Mouse (Mus musculus) heart, embryonic 12.5 days (tissue): ENCODE results near the gene Mrpl19. TPM values are rescaled to one million over a fixed set of nuclear protein-coding genes. Genes with fewer than 3 reads are reported as not detected.

ENCODE experiments used
- ATAC-seq: fragments of 200-750 bp; cut with Nextera tagmentation; 2 replicates; pipeline ENCODE4 v1.8.0; 2017; ENCODE audit warnings: moderate TSS enrichment, moderate library complexity; ENCODE audit not compliant: insufficient number of reproducible peaks, low FRiP score
- H3K27ac ChIP-seq: fragments of 300-500 bp; sonication (generic); 2 replicates; pipeline ENCODE4 v1.5.1; 2016; ENCODE audit warnings: mild to moderate bottlenecking, moderate library complexity; ENCODE audit not compliant: poor library complexity, severe bottlenecking
- H3K27me3 ChIP-seq: fragments of 300-500 bp; sonication (generic); replicated peaks from 2 replicates; pipeline ENCODE4 v1.6.1; 2016; ENCODE audit warnings: mild to moderate bottlenecking, moderate library complexity
- H3K36me3 ChIP-seq: fragments of 300-500 bp; sonication (generic); 2 replicates; pipeline ENCODE4 v1.6.1; 2016; ENCODE audit warnings: mild to moderate bottlenecking, moderate library complexity
- H3K4me1 ChIP-seq: fragments of 300-500 bp; sonication (generic); replicated peaks from 2 replicates; pipeline ENCODE4 v1.6.1; 2016; ENCODE audit warnings: mild to moderate bottlenecking
- H3K4me2 ChIP-seq: fragments of 300-500 bp; sonication (generic); 2 replicates; pipeline ENCODE4 v1.6.1; 2016; ENCODE audit warnings: mild to moderate bottlenecking, moderate library complexity
- H3K4me3 ChIP-seq: fragments of 300-500 bp; sonication (generic); 2 replicates; pipeline ENCODE4 v1.5.1; 2016; ENCODE audit warnings: mild to moderate bottlenecking
- H3K9ac ChIP-seq: fragments of 300-500 bp; sonication (generic); 2 replicates; pipeline ENCODE4 v1.6.1; 2016; ENCODE audit warnings: mild to moderate bottlenecking, moderate library complexity
- H3K9me3 ChIP-seq: fragments of 300-500 bp; sonication (generic); replicated peaks from 2 replicates; pipeline ENCODE4 v1.6.1; 2016; ENCODE audit warnings: mild to moderate bottlenecking, moderate library complexity
- WGBS: fragments of 180-500 bp; shearing (Covaris S2); methylation state at CpG from one replicate; pipeline ENCODE4 v1.1.7; 2016; 5-methylcytosine and 5-hydroxymethylcytosine counted together
- polyA plus RNA-seq: library from polyadenylated mRNA; unstranded; fragments of >200 nt; fragmentation: Nextera tagmentation; extraction: Ambion mirVana; gene quantifications from 2 replicates; pipeline ENCODE4 v1.2.1, GENCODE M21; 2016

The Mrpl19 gene
- polyA plus RNA-seq, 1 experiment from 2014 or later = 62.7 TPM

DNA sequence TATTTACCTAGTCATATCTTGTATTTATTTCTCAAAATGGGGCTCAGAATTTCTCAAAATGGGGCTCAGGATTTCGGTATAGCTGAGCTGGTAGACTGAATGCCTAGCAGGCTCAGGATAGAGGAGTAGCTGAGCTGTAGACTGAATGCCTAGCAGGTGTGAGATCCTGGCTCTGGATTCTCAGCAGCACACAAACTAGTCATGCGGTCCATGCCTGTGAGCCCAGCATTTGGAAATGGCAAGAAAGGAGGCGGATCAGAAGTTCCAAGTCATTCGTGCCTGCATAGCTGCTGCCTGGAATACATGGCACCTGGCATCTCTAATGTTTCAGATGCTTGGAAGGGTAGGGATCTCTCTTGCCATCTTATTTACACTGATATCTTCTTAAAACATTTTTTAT is 36.4 kb downstream of the Mrpl19 start:
- no peak for ATAC-seq
- Histone ChIP-seq H3K9me3 (no peaks in the 10 kb centered on the region), H3K9ac (0 out of 2 replicates have a peak overlapping the region, but pooled peaks have one; percentile 11), H3K36me3 (peaks cover 78% of the 10 kb centered on the region), H3K4me3 (no peak overlapping the region), H3K4me2 (no peak overlapping the region), H3K27ac (no peak overlapping the region), H3K4me1 (peaks cover under 1% of the 10 kb centered on the region; the same call in 1 of the 2 replicates), H3K27me3 (no peaks in the 10 kb centered on the region)
- WGBS = 92% methylated on average over 4 of the region's 4 CpGs

DNA sequence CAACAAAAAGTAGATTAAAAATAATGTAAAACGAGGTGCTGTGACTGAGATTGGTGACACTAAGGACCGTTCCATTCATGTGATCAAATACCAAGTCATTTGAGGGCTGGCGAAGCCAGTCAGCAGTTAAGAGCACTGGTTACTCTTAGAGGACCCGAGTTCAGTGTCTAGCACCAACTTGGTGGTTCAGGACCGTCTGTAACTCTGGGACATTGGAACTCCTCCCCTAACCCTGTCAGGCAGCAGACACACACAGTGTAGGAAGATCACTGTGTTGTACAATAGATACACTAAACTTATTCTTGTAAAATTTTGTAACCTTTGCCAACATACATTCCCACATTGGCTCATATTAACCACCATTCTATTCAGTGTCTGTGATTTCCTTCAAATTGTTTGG is 41.5 kb downstream of the Mrpl19 start:
- peak overlapping the region; percentile 76 for H3K4me2 ChIP-seq
- peak overlapping the region; percentile 84 for H3K9ac ChIP-seq
- peak overlapping the region; percentile 86 for H3K4me3 ChIP-seq
- peaks cover 5% of the 10 kb centered on the region; the same call in 1 of the 2 replicates for H3K4me1 ChIP-seq
- peaks cover 34% of the 10 kb centered on the region for H3K36me3 ChIP-seq
- H3K27me3 ChIP-seq = no peaks in the 10 kb centered on the region
- no peak overlapping the region for H3K27ac ChIP-seq
- H3K9me3 ChIP-seq = no peaks in the 10 kb centered on the region
- WGBS = 22% methylated on average over 5 of the region's 5 CpGs
- no peak for ATAC-seq

DNA sequence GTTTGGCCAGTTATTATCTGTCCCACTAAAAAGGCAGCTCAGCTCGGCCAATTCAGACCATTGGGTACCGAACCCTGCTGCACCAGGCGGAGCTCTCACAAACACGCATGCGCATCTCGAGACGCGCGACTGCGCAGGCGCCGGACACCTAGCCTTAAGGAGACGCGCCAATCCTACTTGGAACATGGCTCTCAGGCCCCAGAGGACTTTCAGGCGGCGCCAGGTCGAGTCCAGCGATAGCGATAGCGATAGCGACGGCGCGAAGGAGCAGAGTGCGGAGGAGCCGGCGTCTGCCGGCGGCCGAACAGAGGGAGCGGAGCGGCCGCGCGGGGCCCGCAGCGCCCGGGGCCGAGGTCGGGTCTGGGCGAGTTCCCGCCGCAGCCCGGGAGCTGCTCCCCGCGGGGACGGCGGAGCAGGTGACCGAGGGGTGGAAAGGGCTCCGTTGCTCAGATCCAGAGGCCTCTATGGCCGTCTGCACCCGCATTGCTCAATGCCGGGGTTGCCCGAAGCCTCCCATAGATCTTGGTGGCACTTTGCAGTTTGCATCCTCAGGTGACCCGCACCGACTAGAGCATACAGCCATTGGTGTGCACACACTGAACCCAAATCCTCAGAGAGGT is 42.1 kb downstream of the Mrpl19 start, which contains the start of gene Gcfc2:
Gene Gcfc2, plus strand, starts transcription at position 147 of the 620 bp plus-strand sequence.
- under 1% methylated on average over 56 of the region's 56 CpGs for WGBS
- H3K27me3 ChIP-seq = no peaks in the 10 kb centered on the region
- peak; percentile 90 for ATAC-seq

DNA sequence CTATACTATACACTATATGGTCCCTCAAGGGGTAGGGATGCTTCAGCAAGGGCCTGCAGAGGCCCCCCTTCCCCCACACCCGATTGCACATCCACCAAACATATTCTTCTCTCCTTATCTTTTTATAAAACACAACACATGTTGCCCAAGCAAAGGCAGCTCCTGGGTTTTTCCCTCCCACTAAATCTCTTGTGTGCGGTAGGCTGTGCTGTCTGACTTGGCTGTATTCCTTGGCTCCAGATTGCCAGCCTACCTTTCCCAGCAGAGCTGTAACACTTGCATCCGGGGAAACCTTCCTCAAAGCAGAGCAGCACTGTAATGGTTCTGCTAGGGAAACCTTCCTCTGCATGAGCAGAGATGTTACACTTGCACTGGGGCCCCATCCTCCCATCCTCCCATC is 53.6 kb downstream of the Mrpl19 start:
- Histone ChIP-seq H3K9ac (no peak overlapping the region), H3K9me3 (no peaks in the 10 kb centered on the region), H3K4me2 (no peak overlapping the region), H3K4me1 (no peaks in the 10 kb centered on the region), H3K27ac (no peak overlapping the region), H3K27me3 (no peaks in the 10 kb centered on the region), H3K4me3 (no peak overlapping the region), H3K36me3 (no peaks in the 10 kb centered on the region)
- WGBS = 72% methylated on average over 3 of the region's 3 CpGs
- ATAC-seq = no peak

More for the DNA sequence above, 42.1 kb downstream of the Mrpl19 start, which contains the start of gene Gcfc2:
- H3K4me3 ChIP-seq = peak within 1 kb of the TSS; percentile 86
- peak within 1 kb of the TSS; percentile 76 for H3K4me2 ChIP-seq
- H3K4me1 ChIP-seq = peaks cover 5% of the 10 kb centered on the region; the same call in 1 of the 2 replicates
- peak within 1 kb of the TSS; percentile 84 for H3K9ac ChIP-seq
- H3K27ac ChIP-seq = peak within 1 kb of the TSS; percentile 32; the same call in 1 of the 2 replicates
- H3K9me3 ChIP-seq = no peaks in the 10 kb centered on the region
- peaks cover 30% of the 10 kb centered on the region for H3K36me3 ChIP-seq

DNA sequence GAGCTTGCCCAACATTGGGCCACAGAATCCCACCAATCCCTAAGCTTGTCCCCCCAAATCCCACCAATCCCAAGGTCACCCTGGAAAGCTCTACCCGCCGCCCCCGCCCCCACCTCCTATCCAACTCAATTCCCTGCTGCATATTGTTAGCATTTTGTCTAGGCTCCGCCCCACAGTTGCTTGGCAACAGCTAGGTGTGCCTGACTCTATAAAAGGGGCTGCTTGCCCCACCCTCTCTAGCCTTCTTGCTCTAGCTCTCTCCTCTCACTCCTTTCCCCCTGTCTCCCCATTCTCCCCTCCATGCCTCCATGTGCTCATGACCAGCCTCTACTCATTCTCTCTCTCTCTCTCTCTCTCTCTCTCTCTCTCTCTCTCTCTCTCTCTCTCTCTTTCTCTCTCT is 54.0 kb downstream of the Mrpl19 start:
- Histone ChIP-seq H3K27ac (no peak overlapping the region), H3K27me3 (no peaks in the 10 kb centered on the region), H3K4me3 (no peak overlapping the region), H3K9me3 (no peaks in the 10 kb centered on the region), H3K9ac (no peak overlapping the region), H3K4me2 (no peak overlapping the region), H3K36me3 (no peaks in the 10 kb centered on the region), H3K4me1 (no peaks in the 10 kb centered on the region)
- ATAC-seq = no peak
- WGBS = 84% methylated on average over 4 of the region's 4 CpGs

DNA sequence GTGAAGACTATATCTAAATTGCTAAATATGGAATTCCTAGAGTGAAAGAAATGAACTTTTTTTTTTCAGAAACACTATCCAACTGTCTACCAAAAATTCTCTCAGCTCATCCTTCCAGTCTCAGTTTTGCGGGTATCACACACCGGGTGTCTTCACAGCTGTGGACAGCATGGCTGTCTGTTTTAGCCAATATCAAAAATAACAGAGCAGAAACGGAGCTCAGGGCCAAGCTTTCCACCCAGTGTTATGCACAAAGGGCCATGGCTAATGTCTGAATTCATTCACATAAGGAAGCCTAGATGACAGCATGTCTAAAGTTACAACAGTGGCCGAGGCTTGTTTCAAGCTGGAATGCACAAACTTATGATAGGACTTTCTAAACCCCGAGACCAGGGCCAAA is 54.5 kb downstream of the Mrpl19 start:
- 62% methylated on average over 5 of the region's 5 CpGs for WGBS
- H3K9me3 ChIP-seq = no peaks in the 10 kb centered on the region
- no peak for ATAC-seq
- no peaks in the 10 kb centered on the region for H3K4me1 ChIP-seq
- no peaks in the 10 kb centered on the region for H3K36me3 ChIP-seq
- no peak overlapping the region for H3K27ac ChIP-seq
- no peak overlapping the region for H3K9ac ChIP-seq
- H3K4me2 ChIP-seq = no peak overlapping the region
- no peaks in the 10 kb centered on the region for H3K27me3 ChIP-seq
- no peak overlapping the region for H3K4me3 ChIP-seq

DNA sequence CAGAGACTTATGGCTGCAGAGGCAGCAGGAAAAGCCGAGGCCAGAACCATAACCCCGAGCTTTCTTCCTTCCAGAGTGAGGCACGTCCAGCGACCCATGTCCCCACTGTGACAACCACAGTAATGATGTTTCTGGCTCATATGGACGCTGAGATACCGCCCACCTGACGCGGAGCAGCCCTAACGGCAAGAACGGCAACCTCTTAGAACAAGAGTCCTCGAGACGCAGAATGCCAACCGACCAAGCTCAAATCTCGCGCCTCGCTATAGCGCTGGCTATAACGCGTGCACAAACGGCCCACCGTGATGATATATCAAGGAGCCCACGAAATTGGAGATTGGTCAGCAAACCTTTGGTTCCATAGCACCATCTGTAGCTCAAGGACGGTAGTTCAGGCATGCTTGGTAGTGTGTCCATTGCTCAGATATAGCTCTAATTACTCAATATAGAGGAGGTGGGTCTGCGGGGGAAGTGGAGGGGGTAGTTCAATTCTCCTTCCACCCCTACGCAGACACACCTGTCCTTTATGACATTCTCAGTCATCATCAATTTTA is 55.4 kb downstream of the Mrpl19 start:
- Histone ChIP-seq H3K4me1 (no peaks in the 10 kb centered on the region), H3K27me3 (no peaks in the 10 kb centered on the region), H3K4me3 (no peak overlapping the region), H3K4me2 (no peak overlapping the region), H3K27ac (no peak overlapping the region), H3K36me3 (no peaks in the 10 kb centered on the region), H3K9ac (no peak overlapping the region), H3K9me3 (no peaks in the 10 kb centered on the region)
- ATAC-seq = no peak
- 79% methylated on average over 25 of the region's 25 CpGs for WGBS

Other genes starting within 250 kb of the Mrpl19 start
- gene Gcfc2, start 42.3 kb downstream of the Mrpl19 start, polyA plus RNA-seq = 6.6 and 9.0 TPM in 2 replicates
- 4.2 and 5.4 TPM in 2 replicates for gene Eva1a, start 75.1 kb upstream of the Mrpl19 start, polyA plus RNA-seq